Mouse (Mus musculus): ENCODE measurements around the gene Mark1. TPM values are rescaled to one million over a fixed set of nuclear protein-coding genes. Genes with fewer than 3 reads are reported as not detected.

Gene Mark1
- total RNA-seq, 1 experiment from 2014 or later = not detected

GRCm38 (mm10) chr1:184867640-184868120 lies 131.7 kb downstream of the Mark1 start:
- ATAC-seq (replicated peaks; ENCODE audit: insufficient number of reproducible peaks, low FRiP score, low TSS enrichment, poor library complexity, severe bottlenecking) = no peak

- no peak for ATAC-seq (replicated peaks; ENCODE audit: insufficient number of reproducible peaks, low FRiP score, low TSS enrichment, poor library complexity, severe bottlenecking)
Observed at GRCm38 (mm10) chr1:184864381-184864801, 135.0 kb downstream of the Mark1 start.

- ATAC-seq (replicated peaks; ENCODE audit: insufficient number of reproducible peaks, low FRiP score, low TSS enrichment, poor library complexity, severe bottlenecking) = no peak
Observed at GRCm38 (mm10) chr1:184862636-184863035, 136.7 kb downstream of the Mark1 start.

- ATAC-seq (replicated peaks; ENCODE audit: insufficient number of reproducible peaks, low FRiP score, low TSS enrichment, poor library complexity, severe bottlenecking) = no peak
Observed at GRCm38 (mm10) chr1:184861551-184861950, 137.8 kb downstream of the Mark1 start.

GRCm38 (mm10) chr1:184860276-184860675 lies 139.1 kb downstream of the Mark1 start:
- ATAC-seq (replicated peaks; ENCODE audit: insufficient number of reproducible peaks, low FRiP score, low TSS enrichment, poor library complexity, severe bottlenecking) = no peak

GRCm38 (mm10) chr1:184858253-184858652 lies 141.1 kb downstream of the Mark1 start:
- no peak for ATAC-seq (replicated peaks; ENCODE audit: insufficient number of reproducible peaks, low FRiP score, low TSS enrichment, poor library complexity, severe bottlenecking)

GRCm38 (mm10) chr1:184857216-184857615 lies 142.2 kb downstream of the Mark1 start:
- no peak for ATAC-seq (replicated peaks; ENCODE audit: insufficient number of reproducible peaks, low FRiP score, low TSS enrichment, poor library complexity, severe bottlenecking)

- no peak for ATAC-seq (replicated peaks; ENCODE audit: insufficient number of reproducible peaks, low FRiP score, low TSS enrichment, poor library complexity, severe bottlenecking)
Observed at GRCm38 (mm10) chr1:184853922-184854321, 145.4 kb downstream of the Mark1 start.

- ATAC-seq (replicated peaks; ENCODE audit: insufficient number of reproducible peaks, low FRiP score, low TSS enrichment, poor library complexity, severe bottlenecking) = 0 out of 2 replicates have a peak, but pooled peaks have one; percentile 36
Observed at GRCm38 (mm10) chr1:184853339-184853738, 146.0 kb downstream of the Mark1 start.

GRCm38 (mm10) chr1:184851741-184852618 lies 147.4 kb downstream of the Mark1 start:
- ATAC-seq (replicated peaks; ENCODE audit: insufficient number of reproducible peaks, low FRiP score, low TSS enrichment, poor library complexity, severe bottlenecking) = peak; percentile 90

GRCm38 (mm10) chr1:184851166-184851565 lies 148.2 kb downstream of the Mark1 start:
- ATAC-seq (replicated peaks; ENCODE audit: insufficient number of reproducible peaks, low FRiP score, low TSS enrichment, poor library complexity, severe bottlenecking) = no peak

GRCm38 (mm10) chr1:184846973-184847372 lies 152.4 kb downstream of the Mark1 start:
- no peak for ATAC-seq (replicated peaks; ENCODE audit: insufficient number of reproducible peaks, low FRiP score, low TSS enrichment, poor library complexity, severe bottlenecking)

Other genes with a start within 250 kb of the Mark1 start
- not detected in 3 replicates for gene Marc1, start 188.3 kb downstream of the Mark1 start, total RNA-seq (2017)
- gene Marc2, start 153.1 kb downstream of the Mark1 start, total RNA-seq (2017) = 44.9 to 78.1 TPM (median 60.4 TPM) in 3 replicates
- not detected in 3 replicates for gene C130074G19Rik, start 116.4 kb downstream of the Mark1 start, total RNA-seq (2017)
- 36.1 to 43.1 TPM (median 36.5 TPM) in 3 replicates for gene Rab3gap2, start 204.5 kb upstream of the Mark1 start, total RNA-seq (2017)